Mouse (Mus musculus) olfactory bulb, adult 2 months (tissue): ENCODE results near the gene Hbq1a.

ENCODE experiments used
- CTCF ChIP-seq: fragments of 200-500 bp; IDR thresholded peaks from 2 replicates; pipeline ENCODE4 v1.5.1; 2012; ENCODE audit warnings: low read depth, mild to moderate bottlenecking, low read length, moderate library complexity; ENCODE audit not compliant: insufficient read depth
- POLR2A ChIP-seq: fragments of 200-500 bp; IDR thresholded peaks from 2 replicates; pipeline ENCODE4 v1.6.1; 2012; ENCODE audit warnings: mild to moderate bottlenecking, low read depth, low read length, moderate library complexity; ENCODE audit not compliant: insufficient read depth

- no peak for TF ChIP-seq CTCF
- no peak for TF ChIP-seq POLR2A
Observed at GRCm38 (mm10) chr11:32266194-32266593, 33.7 kb upstream of the Hbq1a start.
